In genomic region chr1:11650137-11650536, GRCm38 (mm10) we compare ENCODE assay signal across 27 mouse cellular contexts.
A peak's percentile ranks its signal among the peaks of the same experiment; 100 is the strongest.
DNase-seq lines count a peak whose midpoint lies in the region; ATAC-seq and TF ChIP-seq lines count a peak whose summit lies in the region.
"Had no signal": no experiment of that assay in that cellular context is flagged by ENCODE, and none has a peak within 500 bp of the region (broad histone marks: within the 10 kb centered on the region; RNA-seq: fewer than 3 reads in every experiment).

No protein-coding gene starts in this region.

- TF ChIP-seq EP300 in lung, postnatal 0 days (IDR thresholded peaks at IDR 0.05) = no peak

- H3K27ac ChIP-seq in lung, postnatal 0 days (ENCODE audit: low read length) = no peak overlapping the region
- H3K27ac ChIP-seq: gastrocnemius, adult 2 months; heart, adult 2 months; hindbrain, embryonic 15.5 days; kidney, embryonic 15.5 days; liver, embryonic 14.5 days had no signal

- DNase-seq in frontal cortex, adult 2 months (ENCODE audit: extremely low spot score in 1 of 2, low spot score in 1 of 2) = no peak
- DNase-seq in right cerebral cortex, adult 18-20 months = peak; percentile 11
- no peak for DNase-seq in right cerebral cortex, postnatal 4 days
- DNase-seq in layer of hippocampus, postnatal 14 days (ENCODE audit: low spot score in 2 of 2) = peak; percentile 14 to 28
- DNase-seq in lung, postnatal 0 days (ENCODE audit: low spot score) = no peak
- no peak for DNase-seq in heart, adult 18-20 months
- DNase-seq: adrenal gland, postnatal 25 days; B cell, adult 2 months; cerebellum, adult 2 months; cerebellum, postnatal 14 days; gastrocnemius, adult 2 months; gastrocnemius, postnatal 36 days; heart, adult 2 months; kidney, adult 11 months; kidney, postnatal 25 days; liver; lung, adult 2 months; lung, postnatal 14 days; midbrain, embryonic 14.5 days; thymus, adult 18-20 months; thymus, postnatal 25 days had no signal

- H3K36me3 ChIP-seq in lung, postnatal 0 days (ENCODE audit: insufficient read depth, low read length) = no peaks in the 10 kb centered on the region
- H3K36me3 ChIP-seq: heart, embryonic 12.5 days; hindbrain, embryonic 15.5 days; kidney, embryonic 15.5 days had no signal

- no peak for TF ChIP-seq CTCF in lung, postnatal 0 days (IDR thresholded peaks at IDR 0.05)

- H3K4me1 ChIP-seq in lung, postnatal 0 days (ENCODE audit: insufficient read depth, low read depth, low read length) = no peaks in the 10 kb centered on the region
- H3K4me1 ChIP-seq: heart, embryonic 12.5 days; hindbrain, embryonic 15.5 days; kidney, embryonic 15.5 days had no signal

- no peaks in the 10 kb centered on the region for H3K9me3 ChIP-seq in lung, postnatal 0 days (ENCODE audit: low read length)
- H3K9me3 ChIP-seq: hindbrain, embryonic 15.5 days; kidney, embryonic 15.5 days had no signal

- peak; percentile 93 for ATAC-seq in frontal cortex, adult (ENCODE audit: low TSS enrichment)
- no peak for ATAC-seq in lung, postnatal 0 days
- ATAC-seq: inflammation-experienced regulatory T-cells, adult 6 months had no signal

- no peaks in the 10 kb centered on the region for H3K27me3 ChIP-seq in lung, postnatal 0 days (replicated peaks; ENCODE audit: insufficient read depth, low read length)
- H3K27me3 ChIP-seq: heart, embryonic 12.5 days; hindbrain, embryonic 15.5 days; kidney, embryonic 15.5 days had no signal

- H3K4me3 ChIP-seq in lung, postnatal 0 days (ENCODE audit: low read depth, low read length) = no peak overlapping the region
- H3K4me3 ChIP-seq: gastrocnemius, adult 2 months; heart, adult 2 months; heart, embryonic 12.5 days; hindbrain, embryonic 15.5 days; kidney, embryonic 15.5 days had no signal

- H3K9ac ChIP-seq in lung, postnatal 0 days (replicated peaks; ENCODE audit: low read depth) = no peak overlapping the region
- H3K9ac ChIP-seq: heart, embryonic 12.5 days; hindbrain, embryonic 15.5 days; kidney, embryonic 15.5 days; liver, embryonic 14.5 days had no signal

- no peak overlapping the region for H3K4me2 ChIP-seq in lung, postnatal 0 days (replicated peaks; ENCODE audit: low read depth, low read length)
- H3K4me2 ChIP-seq: heart, embryonic 12.5 days; hindbrain, embryonic 15.5 days; kidney, embryonic 15.5 days had no signal

Comparison
In these comparisons a context has a peak if more than half of its experiments do, and no peak if none do; other contexts are left out.
1. DNase-seq: peak in right cerebral cortex, adult 18-20 months (single experiment) and layer of hippocampus, postnatal 14 days (2 of 2); none in frontal cortex, adult 2 months (0 of 2), right cerebral cortex, postnatal 4 days (single experiment), lung, postnatal 0 days (single experiment) and heart, adult 18-20 months (0 of 2).